Mouse (Mus musculus) lung, embryonic 15.5 days (tissue): ENCODE measurements at regions not wholly inside any gene's neighbourhood (a gene's known extent, or its start where the extent isn't known, plus 50 kb on each side); places are given as distances from the start of the nearest gene placed in this dataset.

Experiments
- ATAC-seq: fragments of 200-750 bp; cut with Nextera tagmentation; 2 replicates; pipeline ENCODE4 v1.8.0; 2017; ENCODE audit warnings: moderate number of reproducible peaks, borderline replicate concordance; ENCODE audit not compliant: low FRiP score, low TSS enrichment; ENCODE audit errors: extremely low read depth
- H3K27ac ChIP-seq: fragments of 300-500 bp; sonication (generic); 2 replicates; pipeline ENCODE4 v1.5.1; 2015; ENCODE audit warnings: moderate library complexity, mild to moderate bottlenecking, inconsistent platforms
- H3K27me3 ChIP-seq: fragments of 300-500 bp; sonication (generic); 2 replicates; pipeline ENCODE4 v1.6.1; 2015; ENCODE audit warnings: inconsistent platforms
- H3K36me3 ChIP-seq: fragments of 300-500 bp; sonication (generic); 2 replicates; pipeline ENCODE4 v1.6.1; 2015; ENCODE audit warnings: inconsistent platforms
- H3K4me1 ChIP-seq: fragments of 300-500 bp; sonication (generic); 2 replicates; pipeline ENCODE4 v1.6.1; 2015; ENCODE audit warnings: inconsistent platforms
- H3K4me2 ChIP-seq: fragments of 300-500 bp; sonication (generic); 2 replicates; pipeline ENCODE4 v1.6.1; 2015; ENCODE audit warnings: inconsistent platforms, mild to moderate bottlenecking, moderate library complexity
- H3K4me3 ChIP-seq: fragments of 300-500 bp; sonication (generic); 2 replicates; pipeline ENCODE4 v1.5.1; 2015; ENCODE audit warnings: mild to moderate bottlenecking, inconsistent platforms
- H3K9ac ChIP-seq: fragments of 300-500 bp; sonication (generic); 2 replicates; pipeline ENCODE4 v1.6.1; 2015; ENCODE audit warnings: inconsistent platforms
- H3K9me3 ChIP-seq: fragments of 300-500 bp; sonication (generic); 2 replicates; pipeline ENCODE4 v1.6.1; 2016; ENCODE audit warnings: inconsistent platforms
- WGBS: fragments of 180-500 bp; shearing (Covaris S2); methylation state at CpG from one replicate; pipeline ENCODE4 v1.1.7; 2015; 5-methylcytosine and 5-hydroxymethylcytosine counted together

- Histone ChIP-seq H3K27me3 (no peaks in the 10 kb centered on the region), H3K9ac (no peak overlapping the region), H3K4me1 (no peaks in the 10 kb centered on the region), H3K4me3 (no peak overlapping the region), H3K9me3 (no peaks in the 10 kb centered on the region), H3K4me2 (no peak overlapping the region), H3K36me3 (no peaks in the 10 kb centered on the region), H3K27ac (no peak overlapping the region)
- 47% methylated on average over 6 of the region's 6 CpGs for WGBS
- ATAC-seq = no peak
Observed at GRCm38 (mm10) chr5:132673599-132674305, 130.6 kb upstream of the Auts2 start.

- no peaks in the 10 kb centered on the region for H3K36me3 ChIP-seq
- no peaks in the 10 kb centered on the region for H3K4me1 ChIP-seq
- no peak for ATAC-seq
- no peak overlapping the region for H3K4me2 ChIP-seq
- no peak overlapping the region for H3K4me3 ChIP-seq
- no peak overlapping the region for H3K9ac ChIP-seq
- H3K27me3 ChIP-seq = no peaks in the 10 kb centered on the region
- 39% methylated on average over 5 of the region's 5 CpGs for WGBS
- H3K9me3 ChIP-seq = no peaks in the 10 kb centered on the region
- H3K27ac ChIP-seq = no peak overlapping the region
Observed at GRCm38 (mm10) chr5:132671496-132671895, 128.4 kb upstream of the Auts2 start.

DNA sequence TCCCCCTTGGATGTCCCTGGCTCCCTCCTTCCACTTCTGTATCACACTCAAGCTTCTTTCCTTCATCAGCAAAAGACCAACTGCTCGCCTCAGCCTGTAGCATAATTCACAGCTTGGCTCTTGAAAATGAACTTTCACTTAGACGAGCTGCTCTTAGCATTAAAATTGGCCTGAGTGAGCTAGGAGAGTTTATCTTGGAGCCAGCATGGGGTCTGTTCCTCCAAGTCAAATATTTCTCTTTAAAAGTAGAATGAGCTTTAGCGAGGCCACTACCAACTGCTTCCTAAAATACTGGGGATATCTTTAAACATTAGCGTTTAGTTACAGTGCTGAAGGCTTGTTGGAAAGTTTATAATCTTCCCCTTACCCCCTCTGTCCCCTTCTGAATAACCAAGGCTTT is 124.2 kb upstream of the Auts2 start:
- no peak overlapping the region for H3K4me2 ChIP-seq
- ATAC-seq = no peak
- H3K4me1 ChIP-seq = no peaks in the 10 kb centered on the region
- no peak overlapping the region for H3K9ac ChIP-seq
- no peaks in the 10 kb centered on the region for H3K9me3 ChIP-seq
- no peaks in the 10 kb centered on the region for H3K36me3 ChIP-seq
- H3K27me3 ChIP-seq = no peaks in the 10 kb centered on the region
- 41% methylated on average over 4 of the region's 4 CpGs for WGBS
- no peak overlapping the region for H3K4me3 ChIP-seq
- no peak overlapping the region for H3K27ac ChIP-seq

GRCm38 (mm10) chr5:132661266-132661665 is 118.1 kb upstream of the Auts2 start:
- no peak overlapping the region for H3K4me3 ChIP-seq
- WGBS = 75% methylated on average over 1 of the region's 1 CpGs
- H3K4me1 ChIP-seq = no peaks in the 10 kb centered on the region
- ATAC-seq = no peak
- no peaks in the 10 kb centered on the region for H3K9me3 ChIP-seq
- H3K27ac ChIP-seq = no peak overlapping the region
- H3K4me2 ChIP-seq = no peak overlapping the region
- no peak overlapping the region for H3K9ac ChIP-seq
- no peaks in the 10 kb centered on the region for H3K36me3 ChIP-seq
- no peaks in the 10 kb centered on the region for H3K27me3 ChIP-seq

GRCm38 (mm10) chr5:132660036-132660435 is 116.9 kb upstream of the Auts2 start:
- no peak overlapping the region for H3K9ac ChIP-seq
- H3K4me3 ChIP-seq = no peak overlapping the region
- H3K4me1 ChIP-seq = no peaks in the 10 kb centered on the region
- H3K27me3 ChIP-seq = no peaks in the 10 kb centered on the region
- H3K27ac ChIP-seq = no peak overlapping the region
- no peaks in the 10 kb centered on the region for H3K9me3 ChIP-seq
- ATAC-seq = no peak
- H3K36me3 ChIP-seq = no peaks in the 10 kb centered on the region
- 73% methylated on average over 7 of the region's 7 CpGs for whole genome bisulfite sequencing
- H3K4me2 ChIP-seq = no peak overlapping the region

DNA sequence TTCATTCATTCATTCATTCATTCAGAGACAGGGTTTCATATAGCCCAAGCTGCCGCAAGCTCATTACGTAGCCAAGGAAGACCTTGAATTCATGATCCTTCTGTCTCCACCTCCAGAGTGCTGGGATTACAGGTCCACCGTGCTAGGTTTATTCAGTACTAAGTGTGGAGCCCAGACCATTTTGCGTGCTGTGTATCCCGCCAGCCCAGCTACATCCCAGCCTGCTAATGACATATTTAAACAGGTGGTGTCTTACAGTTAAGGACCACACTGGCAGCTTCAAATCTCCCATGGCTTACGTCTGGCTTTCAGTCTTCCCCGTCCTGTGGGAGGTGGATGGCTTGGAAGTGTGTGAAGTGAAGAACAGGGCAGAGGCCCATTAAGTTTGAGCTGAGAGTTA is 111.2 kb upstream of the Auts2 start:
- Histone ChIP-seq H3K9me3 (no peaks in the 10 kb centered on the region), H3K4me2 (no peak overlapping the region), H3K27me3 (no peaks in the 10 kb centered on the region), H3K4me3 (no peak overlapping the region), H3K27ac (no peak overlapping the region), H3K36me3 (no peaks in the 10 kb centered on the region), H3K9ac (no peak overlapping the region), H3K4me1 (peaks cover 5% of the 10 kb centered on the region; the same call in 1 of the 2 replicates)
- 83% methylated on average over 7 of the region's 7 CpGs for WGBS
- ATAC-seq = no peak

GRCm38 (mm10) chr5:132653694-132654300 is 110.7 kb upstream of the Auts2 start:
- ATAC-seq = peak; percentile 72; the same call in 1 of the 2 replicates
- Histone ChIP-seq H3K27me3 (no peaks in the 10 kb centered on the region), H3K27ac (no peak overlapping the region), H3K9me3 (no peaks in the 10 kb centered on the region), H3K4me1 (peaks cover 5% of the 10 kb centered on the region; the same call in 1 of the 2 replicates), H3K4me3 (no peak overlapping the region), H3K4me2 (no peak overlapping the region), H3K36me3 (no peaks in the 10 kb centered on the region), H3K9ac (no peak overlapping the region)
- 25% methylated on average over 6 of the region's 6 CpGs for WGBS

DNA sequence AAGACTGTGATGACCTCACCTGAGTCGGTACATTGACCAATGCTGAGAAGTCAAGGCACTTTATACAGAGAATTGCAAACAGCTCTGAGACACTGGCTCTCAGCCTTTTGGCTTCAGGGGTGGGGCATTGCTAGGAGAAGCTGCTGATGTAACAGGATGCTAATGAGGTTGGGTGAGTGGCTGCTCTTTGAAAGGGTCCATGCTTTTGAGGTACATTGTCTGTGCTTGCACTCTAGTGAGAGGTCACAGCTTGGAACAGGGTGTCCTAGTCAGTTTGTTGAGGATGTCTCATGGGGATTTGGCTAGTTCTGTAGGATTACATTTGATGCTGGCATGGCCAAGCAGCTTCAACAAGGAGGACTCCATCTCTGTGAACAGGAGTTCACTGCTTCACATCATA is 109.1 kb upstream of the Auts2 start:
- no peaks in the 10 kb centered on the region for H3K9me3 ChIP-seq
- no peak overlapping the region for H3K9ac ChIP-seq
- no peak overlapping the region for H3K4me2 ChIP-seq
- H3K4me3 ChIP-seq = no peak overlapping the region
- no peaks in the 10 kb centered on the region for H3K36me3 ChIP-seq
- 9% methylated on average over 1 of the region's 1 CpGs for WGBS
- H3K4me1 ChIP-seq = peaks cover 5% of the 10 kb centered on the region; the same call in 1 of the 2 replicates
- no peak overlapping the region for H3K27ac ChIP-seq
- no peaks in the 10 kb centered on the region for H3K27me3 ChIP-seq
- ATAC-seq = no peak

DNA sequence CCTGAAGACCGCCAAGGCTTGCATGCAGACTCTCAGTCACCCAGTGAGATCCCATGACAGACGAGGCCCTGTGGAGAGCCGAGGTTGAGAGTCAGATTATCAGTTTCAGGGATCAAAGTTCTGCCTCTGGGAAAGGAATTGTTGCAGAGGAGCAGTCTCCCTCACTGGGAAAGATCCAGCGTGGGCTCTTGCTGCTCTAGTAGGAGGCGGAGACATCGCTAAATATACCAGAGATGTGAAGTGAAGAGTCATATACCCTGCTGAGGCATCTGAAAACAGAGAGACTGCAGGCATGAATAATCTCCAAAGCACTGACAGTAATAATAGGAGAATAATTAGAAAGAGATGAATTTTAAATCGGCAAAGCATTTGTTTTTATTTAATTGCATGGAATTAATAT is 106.6 kb upstream of the Auts2 start:
- Histone ChIP-seq H3K9ac (no peak overlapping the region), H3K36me3 (no peaks in the 10 kb centered on the region), H3K4me3 (no peak overlapping the region), H3K4me2 (no peak overlapping the region), H3K9me3 (no peaks in the 10 kb centered on the region), H3K4me1 (peaks cover 5% of the 10 kb centered on the region; the same call in 1 of the 2 replicates), H3K27ac (no peak overlapping the region), H3K27me3 (no peaks in the 10 kb centered on the region)
- 49% methylated on average over 7 of the region's 7 CpGs for whole genome bisulfite sequencing
- no peak for ATAC-seq

DNA sequence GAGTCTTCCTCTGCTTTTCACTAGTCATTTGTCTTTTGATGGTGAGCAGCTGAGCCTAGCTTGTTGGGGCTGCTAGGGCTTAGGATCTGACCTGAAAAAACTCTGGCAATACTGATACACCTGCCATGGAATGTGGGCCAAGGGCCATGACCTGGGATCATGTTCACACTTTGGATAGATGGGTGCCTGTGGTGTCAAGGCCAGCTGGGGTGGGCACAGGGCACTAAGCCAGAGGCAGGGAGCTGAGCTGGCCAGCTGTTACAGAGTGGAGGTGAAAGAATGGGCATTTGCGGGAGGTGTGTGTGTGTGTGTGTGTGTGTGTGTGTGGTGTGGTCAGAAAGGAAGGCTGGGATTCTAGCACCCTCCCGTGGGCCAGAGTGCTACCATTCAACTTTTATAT is 105.6 kb upstream of the Auts2 start:
- no peak for ATAC-seq
- H3K4me1 ChIP-seq = peaks cover 2% of the 10 kb centered on the region; the same call in 1 of the 2 replicates
- 10% methylated on average over 2 of the region's 2 CpGs for WGBS

DNA sequence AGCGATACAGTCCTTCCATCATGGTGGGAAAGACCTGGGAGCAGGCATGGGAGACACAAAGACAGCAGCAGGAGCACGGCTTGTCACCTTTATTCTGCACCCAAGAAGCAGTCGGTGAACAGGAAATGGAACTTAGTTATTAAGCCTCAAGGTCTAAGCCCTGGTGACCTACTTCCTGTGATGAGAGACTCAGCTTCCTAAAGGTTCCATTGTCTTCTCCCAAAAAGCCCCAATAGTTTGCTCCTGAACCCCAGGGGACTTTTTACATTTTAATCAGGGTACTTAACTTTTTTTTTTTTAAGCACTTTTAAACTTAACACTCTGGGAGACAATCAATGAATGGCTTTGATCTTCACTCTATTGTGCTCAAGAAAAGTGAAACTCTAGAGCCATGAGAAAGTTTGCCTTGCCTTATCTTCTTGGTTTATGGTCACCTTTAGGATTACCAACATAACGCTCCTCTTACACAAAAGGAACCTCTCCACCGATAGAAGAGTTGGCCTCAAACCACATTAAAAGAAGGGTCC is 101.6 kb upstream of the Auts2 start:
- no peak for ATAC-seq
- Histone ChIP-seq H3K27ac (no peak overlapping the region), H3K9me3 (no peaks in the 10 kb centered on the region), H3K36me3 (no peaks in the 10 kb centered on the region), H3K27me3 (no peaks in the 10 kb centered on the region), H3K4me3 (no peak overlapping the region), H3K4me1 (no peaks in the 10 kb centered on the region), H3K4me2 (no peak overlapping the region), H3K9ac (no peak overlapping the region)
- WGBS = 74% methylated on average over 5 of the region's 5 CpGs

More for the DNA sequence above, 105.6 kb upstream of the Auts2 start:
- H3K9me3 ChIP-seq = no peaks in the 10 kb centered on the region
- H3K27ac ChIP-seq = no peak overlapping the region
- H3K36me3 ChIP-seq = no peaks in the 10 kb centered on the region
- H3K4me3 ChIP-seq = no peak overlapping the region
- no peak overlapping the region for H3K4me2 ChIP-seq
- H3K27me3 ChIP-seq = no peaks in the 10 kb centered on the region
- H3K9ac ChIP-seq = no peak overlapping the region

DNA sequence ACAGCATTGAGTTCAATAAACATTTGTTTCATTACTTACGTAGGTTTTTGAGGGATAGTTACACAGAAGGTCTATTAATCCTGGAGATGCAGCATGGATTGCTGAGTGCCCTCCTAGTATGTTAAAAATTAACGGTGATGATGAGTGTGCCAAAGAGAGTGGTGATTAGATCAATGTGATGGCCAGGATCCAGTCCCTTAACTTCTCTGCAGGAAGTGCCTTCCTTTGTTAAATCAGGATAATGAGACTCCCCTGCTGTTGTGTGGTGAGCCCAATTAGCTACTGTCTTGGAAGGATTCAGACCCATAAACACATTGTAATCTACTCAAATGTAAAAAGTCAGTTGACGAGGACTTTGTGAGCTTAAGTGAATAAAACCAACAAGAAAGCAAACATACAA is 100.1 kb upstream of the Auts2 start:
- ATAC-seq = no peak
- Histone ChIP-seq H3K4me1 (no peaks in the 10 kb centered on the region), H3K4me2 (no peak overlapping the region), H3K9ac (no peak overlapping the region), H3K27ac (no peak overlapping the region), H3K27me3 (no peaks in the 10 kb centered on the region), H3K36me3 (no peaks in the 10 kb centered on the region), H3K9me3 (no peaks in the 10 kb centered on the region), H3K4me3 (no peak overlapping the region)
- WGBS = 63% methylated on average over 3 of the region's 3 CpGs
